Mouse (Mus musculus): ENCODE measurements around the gene Meis2. TPM values are rescaled to one million over a fixed set of nuclear protein-coding genes. Genes with fewer than 3 reads are reported as not detected.

The Meis2 gene
- polyA plus RNA-seq, 1 experiment from 2014 or later = 52.8 TPM

- no peak for TF ChIP-seq CTCF (IDR thresholded peaks at IDR 0.05; ENCODE audit: low read depth)
- WGBS = 90% methylated on average over 4 of the region's 4 CpGs
- H3K27ac ChIP-seq = no peak overlapping the region
- H3K36me3 ChIP-seq (ENCODE audit: insufficient read depth, low read length) = peaks cover 4% of the 10 kb centered on the region; the same call in 1 of the 2 replicates
- H3K27me3 ChIP-seq (ENCODE audit: insufficient read depth, low read length) = no peaks in the 10 kb centered on the region
- DNase-seq (ENCODE audit: low spot score) (no peak), ATAC-seq (replicated peaks; ENCODE audit: low FRiP score, low read depth) (no peak)
- no peak overlapping the region for H3K9ac ChIP-seq (ENCODE audit: low read depth, low read length)
- no peaks in the 10 kb centered on the region for H3K9me3 ChIP-seq (replicated peaks; ENCODE audit: low read length)
- H3K4me1 ChIP-seq (replicated peaks; ENCODE audit: insufficient read depth, low read length) = no peaks in the 10 kb centered on the region
- H3K4me3 ChIP-seq (replicated peaks; ENCODE audit: low read depth, low read length) = no peak overlapping the region
- H3K4me2 ChIP-seq (ENCODE audit: low read length) = no peak overlapping the region
Observed at GRCm38 (mm10) chr2:115988448-115988847, 77.2 kb downstream of the Meis2 start.

GRCm38 (mm10) chr2:115984952-115985351 is 80.7 kb downstream of the Meis2 start:
- H3K4me1 ChIP-seq (replicated peaks; ENCODE audit: insufficient read depth, low read length) = 0 out of 2 replicates have a peak, but pooled peaks cover 3% of the 10 kb centered on the region
- no peak for DNase-seq (ENCODE audit: low spot score)
- ATAC-seq (replicated peaks; ENCODE audit: low FRiP score, low read depth) = no peak
- H3K9ac ChIP-seq (ENCODE audit: low read depth, low read length) = no peak overlapping the region
- no peaks in the 10 kb centered on the region for H3K9me3 ChIP-seq (replicated peaks; ENCODE audit: low read length)
- WGBS = 68% methylated on average over 9 of the region's 9 CpGs
- no peak overlapping the region for H3K4me3 ChIP-seq (replicated peaks; ENCODE audit: low read depth, low read length)
- TF ChIP-seq CTCF (IDR thresholded peaks at IDR 0.05; ENCODE audit: low read depth) = no peak
- no peaks in the 10 kb centered on the region for H3K27me3 ChIP-seq (ENCODE audit: insufficient read depth, low read length)
- no peak overlapping the region for H3K27ac ChIP-seq
- H3K36me3 ChIP-seq (ENCODE audit: insufficient read depth, low read length) = peaks cover 4% of the 10 kb centered on the region; the same call in 1 of the 2 replicates
- no peak overlapping the region for H3K4me2 ChIP-seq (ENCODE audit: low read length)

- DNase-seq (ENCODE audit: low spot score) = no peak
- Histone ChIP-seq H3K4me1 (replicated peaks; ENCODE audit: insufficient read depth, low read length) (0 out of 2 replicates have a peak, but pooled peaks cover 3% of the 10 kb centered on the region), H3K36me3 (ENCODE audit: insufficient read depth, low read length) (peaks cover 4% of the 10 kb centered on the region; the same call in 1 of the 2 replicates), H3K27me3 (ENCODE audit: insufficient read depth, low read length) (no peaks in the 10 kb centered on the region), H3K9ac (ENCODE audit: low read depth, low read length) (no peak overlapping the region), H3K27ac (no peak overlapping the region), H3K4me3 (replicated peaks; ENCODE audit: low read depth, low read length) (no peak overlapping the region), H3K4me2 (ENCODE audit: low read length) (no peak overlapping the region), H3K9me3 (replicated peaks; ENCODE audit: low read length) (no peaks in the 10 kb centered on the region)
- ATAC-seq (replicated peaks; ENCODE audit: low FRiP score, low read depth) = no peak
- TF ChIP-seq CTCF (IDR thresholded peaks at IDR 0.05; ENCODE audit: low read depth) = no peak
- 84% methylated on average over 4 of the region's 4 CpGs for WGBS
Observed at GRCm38 (mm10) chr2:115984487-115984886, 81.2 kb downstream of the Meis2 start.

GRCm38 (mm10) chr2:115980490-115980889 is 85.1 kb downstream of the Meis2 start:
- no peak for TF ChIP-seq CTCF (IDR thresholded peaks at IDR 0.05; ENCODE audit: low read depth)
- Histone ChIP-seq H3K9me3 (replicated peaks; ENCODE audit: low read length) (no peaks in the 10 kb centered on the region), H3K4me3 (replicated peaks; ENCODE audit: low read depth, low read length) (no peak overlapping the region), H3K27ac (no peak overlapping the region), H3K4me1 (replicated peaks; ENCODE audit: insufficient read depth, low read length) (0 out of 2 replicates have a peak, but pooled peaks cover 3% of the 10 kb centered on the region), H3K9ac (ENCODE audit: low read depth, low read length) (no peak overlapping the region), H3K27me3 (ENCODE audit: insufficient read depth, low read length) (no peaks in the 10 kb centered on the region), H3K4me2 (ENCODE audit: low read length) (no peak overlapping the region), H3K36me3 (ENCODE audit: insufficient read depth, low read length) (peaks cover 1% of the 10 kb centered on the region; the same call in 1 of the 2 replicates)
- ATAC-seq (replicated peaks; ENCODE audit: low FRiP score, low read depth) (no peak), DNase-seq (ENCODE audit: low spot score) (no peak)

GRCm38 (mm10) chr2:115979683-115980476 is 85.8 kb downstream of the Meis2 start:
- peak; percentile 85 for ATAC-seq (replicated peaks; ENCODE audit: low FRiP score, low read depth)
- Histone ChIP-seq H3K9ac (ENCODE audit: low read depth, low read length) (no peak overlapping the region), H3K4me2 (ENCODE audit: low read length) (no peak overlapping the region), H3K4me1 (replicated peaks; ENCODE audit: insufficient read depth, low read length) (0 out of 2 replicates have a peak, but pooled peaks cover 3% of the 10 kb centered on the region), H3K27me3 (ENCODE audit: insufficient read depth, low read length) (no peaks in the 10 kb centered on the region), H3K4me3 (replicated peaks; ENCODE audit: low read depth, low read length) (no peak overlapping the region), H3K9me3 (replicated peaks; ENCODE audit: low read length) (no peaks in the 10 kb centered on the region), H3K36me3 (ENCODE audit: insufficient read depth, low read length) (peaks cover 7% of the 10 kb centered on the region; the same call in 1 of the 2 replicates), H3K27ac (no peak overlapping the region)
- peak; percentile 49 for DNase-seq (ENCODE audit: low spot score)
- 37% methylated on average over 14 of the region's 14 CpGs for WGBS
- TF ChIP-seq CTCF (IDR thresholded peaks at IDR 0.05; ENCODE audit: low read depth) = no peak; the same call in 1 of the 2 replicates

GRCm38 (mm10) chr2:115978666-115979065 is 87.0 kb downstream of the Meis2 start:
- Histone ChIP-seq H3K9ac (ENCODE audit: low read depth, low read length) (no peak overlapping the region), H3K36me3 (ENCODE audit: insufficient read depth, low read length) (peaks cover 8% of the 10 kb centered on the region; the same call in 1 of the 2 replicates), H3K27ac (no peak overlapping the region), H3K9me3 (replicated peaks; ENCODE audit: low read length) (no peaks in the 10 kb centered on the region), H3K4me1 (replicated peaks; ENCODE audit: insufficient read depth, low read length) (0 out of 2 replicates have a peak, but pooled peaks cover 3% of the 10 kb centered on the region), H3K27me3 (ENCODE audit: insufficient read depth, low read length) (no peaks in the 10 kb centered on the region), H3K4me3 (replicated peaks; ENCODE audit: low read depth, low read length) (no peak overlapping the region), H3K4me2 (ENCODE audit: low read length) (no peak overlapping the region)
- no peak for ATAC-seq (replicated peaks; ENCODE audit: low FRiP score, low read depth)
- DNase-seq (ENCODE audit: low spot score) = no peak
- 41% methylated on average over 5 of the region's 5 CpGs for WGBS
- no peak for TF ChIP-seq CTCF (IDR thresholded peaks at IDR 0.05; ENCODE audit: low read depth)

Data from kidney, postnatal 0 days (tissue).